Mouse (Mus musculus): ENCODE data around the gene Rexo4. TPM values are rescaled to one million over a fixed set of nuclear protein-coding genes. Genes with fewer than 3 reads are reported as not detected.

The Rexo4 gene
- polyA plus RNA-seq, 1 experiment: 56.2 TPM

DNA sequence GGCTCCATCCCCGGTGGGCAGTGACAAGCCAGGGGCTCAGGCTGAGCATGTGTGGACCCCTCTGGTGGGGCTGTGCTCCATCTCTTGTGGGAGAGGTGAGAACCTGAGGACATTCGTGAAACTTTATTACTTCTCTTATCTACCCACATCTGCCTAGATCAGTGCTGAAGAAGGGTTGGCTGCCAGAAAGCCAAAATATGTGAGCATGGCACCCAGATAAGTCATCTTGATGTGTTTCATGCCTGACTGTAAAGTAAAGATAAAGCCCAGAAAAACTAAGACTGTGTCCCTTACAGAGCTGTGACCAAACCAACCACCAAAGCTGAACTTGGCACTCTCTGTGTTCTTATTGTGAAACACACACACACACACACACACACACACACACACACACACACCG, 29.8 kb upstream of the Rexo4 start:
- Histone ChIP-seq H3K27ac (ENCODE audit: control insufficient read depth, insufficient read depth, low read length) (no peak overlapping the region), H3K27me3 (ENCODE audit: control insufficient read depth, insufficient read depth, low read length) (no peaks in the 10 kb centered on the region), H3K4me3 (ENCODE audit: control insufficient read depth, insufficient read depth, low read length) (no peak overlapping the region), H3K36me3 (ENCODE audit: control insufficient read depth, insufficient read depth, low read length) (no peaks in the 10 kb centered on the region), H3K4me1 (replicated peaks; ENCODE audit: control insufficient read depth, insufficient read depth, low read length) (no peaks in the 10 kb centered on the region)
- no peak for DNase-seq
- 64% methylated on average over 3 of the region's 3 CpGs for WGBS
- TF ChIP-seq CTCF (IDR thresholded peaks at IDR 0.05; ENCODE audit: borderline replicate concordance, control insufficient read depth, extremely low read depth, insufficient read depth, low read length, poor library complexity): no peak
- no peak for TF ChIP-seq POLR2A (IDR thresholded peaks at IDR 0.05; ENCODE audit: control insufficient read depth, extremely low read depth, insufficient read depth, low read length, poor library complexity)

DNA sequence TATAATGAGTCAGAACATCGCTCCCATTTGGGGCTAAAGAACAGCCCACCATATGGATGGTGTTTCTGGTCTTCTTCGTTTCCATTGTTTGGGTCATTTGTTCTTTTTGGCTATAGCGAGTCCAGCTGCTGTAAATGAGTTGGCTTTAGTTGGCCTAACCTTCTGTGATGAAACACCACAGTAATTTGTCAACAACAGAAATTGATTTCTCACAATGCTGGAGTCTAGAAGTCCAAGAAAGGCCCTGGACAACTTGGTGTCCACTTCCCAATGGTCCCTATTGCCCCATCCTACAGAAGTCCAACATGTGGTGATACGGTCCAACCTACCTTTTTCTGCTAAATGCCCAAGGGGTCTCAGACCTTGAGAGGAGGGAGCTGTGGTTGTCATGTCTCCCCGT, 20.5 kb upstream of the Rexo4 start:
- Histone ChIP-seq H3K27ac (ENCODE audit: control insufficient read depth, insufficient read depth, low read length) (no peak overlapping the region), H3K4me3 (ENCODE audit: control insufficient read depth, insufficient read depth, low read length) (no peak overlapping the region), H3K4me1 (replicated peaks; ENCODE audit: control insufficient read depth, insufficient read depth, low read length) (no peaks in the 10 kb centered on the region), H3K27me3 (ENCODE audit: control insufficient read depth, insufficient read depth, low read length) (no peaks in the 10 kb centered on the region), H3K36me3 (ENCODE audit: control insufficient read depth, insufficient read depth, low read length) (no peaks in the 10 kb centered on the region)
- no peak for DNase-seq
- WGBS: 88% methylated on average over 5 of the region's 5 CpGs
- TF ChIP-seq CTCF (IDR thresholded peaks at IDR 0.05; ENCODE audit: borderline replicate concordance, control insufficient read depth, extremely low read depth, insufficient read depth, low read length, poor library complexity) (no peak), POLR2A (IDR thresholded peaks at IDR 0.05; ENCODE audit: control insufficient read depth, extremely low read depth, insufficient read depth, low read length, poor library complexity) (no peak)

DNA sequence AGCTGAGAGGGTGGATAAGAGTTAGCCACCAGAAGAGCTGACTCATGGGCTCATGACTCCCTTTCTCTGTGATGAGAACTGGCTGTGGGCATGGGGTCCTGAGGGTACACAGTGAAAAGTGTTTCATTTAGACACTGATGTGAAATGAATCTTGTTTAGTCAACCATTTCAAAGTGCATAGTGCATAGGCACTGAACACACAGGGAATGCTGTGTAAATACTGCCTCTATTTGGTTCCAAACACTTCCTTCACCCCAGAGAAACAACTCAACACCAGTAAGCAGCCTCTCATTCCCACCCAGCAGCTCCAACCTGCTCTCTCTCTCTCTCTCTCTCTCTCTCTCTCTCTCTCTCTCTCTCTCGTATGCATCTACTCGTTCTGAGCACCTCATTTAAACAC, 20.0 kb upstream of the Rexo4 start:
- H3K27ac ChIP-seq (ENCODE audit: control insufficient read depth, insufficient read depth, low read length): no peak overlapping the region
- no peak for DNase-seq
- 73% methylated on average over 2 of the region's 2 CpGs for WGBS
- no peak overlapping the region for H3K4me3 ChIP-seq (ENCODE audit: control insufficient read depth, insufficient read depth, low read length)
- no peak for TF ChIP-seq CTCF (IDR thresholded peaks at IDR 0.05; ENCODE audit: borderline replicate concordance, control insufficient read depth, extremely low read depth, insufficient read depth, low read length, poor library complexity)
- TF ChIP-seq POLR2A (IDR thresholded peaks at IDR 0.05; ENCODE audit: control insufficient read depth, extremely low read depth, insufficient read depth, low read length, poor library complexity): no peak
- no peaks in the 10 kb centered on the region for H3K27me3 ChIP-seq (ENCODE audit: control insufficient read depth, insufficient read depth, low read length)
- no peaks in the 10 kb centered on the region for H3K4me1 ChIP-seq (replicated peaks; ENCODE audit: control insufficient read depth, insufficient read depth, low read length)
- H3K36me3 ChIP-seq (ENCODE audit: control insufficient read depth, insufficient read depth, low read length): no peaks in the 10 kb centered on the region

GRCm38 (mm10) chr2:26980361-26980760, 16.2 kb upstream of the Rexo4 start:
- WGBS: 68% methylated on average over 1 of the region's 1 CpGs
- DNase-seq: peak; percentile 27
- TF ChIP-seq CTCF (IDR thresholded peaks at IDR 0.05; ENCODE audit: borderline replicate concordance, control insufficient read depth, extremely low read depth, insufficient read depth, low read length, poor library complexity) (no peak), POLR2A (IDR thresholded peaks at IDR 0.05; ENCODE audit: control insufficient read depth, extremely low read depth, insufficient read depth, low read length, poor library complexity) (no peak)
- H3K4me3 ChIP-seq (ENCODE audit: control insufficient read depth, insufficient read depth, low read length): no peak overlapping the region
- no peaks in the 10 kb centered on the region for H3K27me3 ChIP-seq (ENCODE audit: control insufficient read depth, insufficient read depth, low read length)
- no peak overlapping the region for H3K27ac ChIP-seq (ENCODE audit: control insufficient read depth, insufficient read depth, low read length)
- H3K4me1 ChIP-seq (replicated peaks; ENCODE audit: control insufficient read depth, insufficient read depth, low read length): no peaks in the 10 kb centered on the region
- no peaks in the 10 kb centered on the region for H3K36me3 ChIP-seq (ENCODE audit: control insufficient read depth, insufficient read depth, low read length)

DNA sequence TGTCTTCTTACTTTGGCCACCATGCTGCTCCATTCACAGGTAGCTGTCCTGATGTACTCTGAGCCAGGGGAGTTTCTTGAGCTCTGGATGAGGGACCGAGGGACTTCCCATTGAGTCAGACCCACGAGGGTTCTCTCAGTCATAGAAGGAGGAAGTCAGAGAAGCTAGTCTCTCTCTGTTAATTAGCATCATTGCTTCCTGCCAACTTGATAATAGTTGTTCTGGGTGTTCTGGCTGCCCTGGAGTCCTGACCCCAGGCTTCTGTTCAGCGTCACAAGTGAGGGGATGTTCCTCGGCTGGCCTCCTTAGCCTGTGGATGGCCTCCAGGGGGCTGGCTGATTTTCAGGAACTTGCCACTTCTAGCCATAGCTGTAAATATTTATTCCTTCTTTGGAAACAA, 9.8 kb upstream of the Rexo4 start:
- WGBS: 15% methylated on average over 4 of the region's 4 CpGs
- no peaks in the 10 kb centered on the region for H3K36me3 ChIP-seq (ENCODE audit: control insufficient read depth, insufficient read depth, low read length)
- no peaks in the 10 kb centered on the region for H3K27me3 ChIP-seq (ENCODE audit: control insufficient read depth, insufficient read depth, low read length)
- H3K4me3 ChIP-seq (ENCODE audit: control insufficient read depth, insufficient read depth, low read length): no peak overlapping the region
- H3K4me1 ChIP-seq (replicated peaks; ENCODE audit: control insufficient read depth, insufficient read depth, low read length): peaks cover 20% of the 10 kb centered on the region
- H3K27ac ChIP-seq (ENCODE audit: control insufficient read depth, insufficient read depth, low read length): 0 out of 2 replicates have a peak overlapping the region, but pooled peaks have one; percentile 45
- no peak for DNase-seq
- TF ChIP-seq POLR2A (IDR thresholded peaks at IDR 0.05; ENCODE audit: control insufficient read depth, extremely low read depth, insufficient read depth, low read length, poor library complexity): no peak
- TF ChIP-seq CTCF (IDR thresholded peaks at IDR 0.05; ENCODE audit: borderline replicate concordance, control insufficient read depth, extremely low read depth, insufficient read depth, low read length, poor library complexity): no peak

DNA sequence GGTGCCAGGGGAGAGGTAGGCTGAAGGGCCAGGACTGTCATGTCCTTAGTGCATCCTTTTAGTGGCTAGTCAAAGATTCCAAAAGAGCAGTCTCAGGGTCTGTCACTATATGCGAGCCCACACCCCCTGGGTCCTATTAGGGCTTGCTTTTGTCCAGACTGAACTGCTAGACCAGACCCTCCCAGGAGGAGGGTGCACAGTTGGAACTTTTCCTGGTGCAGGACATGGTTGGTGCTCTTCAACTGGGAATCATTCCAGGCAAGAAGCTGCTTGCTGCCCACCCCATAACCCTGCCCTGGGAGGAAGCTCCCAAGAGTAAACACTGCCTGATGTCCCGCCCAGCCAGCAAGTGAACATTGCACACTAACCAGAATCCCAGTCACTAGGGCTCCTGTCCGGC, 8.9 kb upstream of the Rexo4 start, which contains the start of gene Adamts13:
Adamts13 (plus strand) TSS at position 301 of the 400 bp plus-strand sequence.
- 0 out of 2 replicates have a peak within 1 kb of the TSS, but pooled peaks have one; percentile 45 for H3K27ac ChIP-seq (ENCODE audit: control insufficient read depth, insufficient read depth, low read length)
- H3K27me3 ChIP-seq (ENCODE audit: control insufficient read depth, insufficient read depth, low read length): no peaks in the 10 kb centered on the region
- H3K36me3 ChIP-seq (ENCODE audit: control insufficient read depth, insufficient read depth, low read length): no peaks in the 10 kb centered on the region
- H3K4me3 ChIP-seq (ENCODE audit: control insufficient read depth, insufficient read depth, low read length): no peak within 1 kb of the TSS
- no peak for TF ChIP-seq POLR2A (IDR thresholded peaks at IDR 0.05; ENCODE audit: control insufficient read depth, extremely low read depth, insufficient read depth, low read length, poor library complexity)
- peaks cover 20% of the 10 kb centered on the region for H3K4me1 ChIP-seq (replicated peaks; ENCODE audit: control insufficient read depth, insufficient read depth, low read length)
- 86% methylated on average over 3 of the region's 3 CpGs for WGBS
- no peak for DNase-seq

DNA sequence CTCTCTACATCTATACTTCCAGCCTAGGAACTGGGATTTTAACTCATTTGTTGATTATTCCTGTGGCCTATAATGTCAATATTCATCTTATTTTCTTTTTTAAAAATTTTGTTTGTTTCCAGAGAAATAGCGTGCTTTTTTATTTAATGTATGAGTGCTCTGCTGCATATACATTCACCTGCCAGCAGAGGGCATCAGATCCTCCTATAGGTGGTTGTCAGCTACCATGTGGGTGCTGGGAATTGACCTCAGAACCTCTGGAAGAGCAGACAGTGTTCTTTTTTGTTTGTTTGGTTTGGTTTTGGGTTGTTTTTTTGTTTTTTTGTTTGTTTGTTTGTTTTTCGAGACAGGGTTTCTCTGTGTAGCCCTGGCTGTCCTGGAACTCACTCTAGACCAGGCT, 3.1 kb upstream of the Rexo4 start:
- no peak overlapping the region for H3K4me3 ChIP-seq (ENCODE audit: control insufficient read depth, insufficient read depth, low read length)
- H3K27me3 ChIP-seq (ENCODE audit: control insufficient read depth, insufficient read depth, low read length): no peaks in the 10 kb centered on the region
- no peak overlapping the region for H3K27ac ChIP-seq (ENCODE audit: control insufficient read depth, insufficient read depth, low read length)
- DNase-seq: no peak
- peaks cover 13% of the 10 kb centered on the region for H3K4me1 ChIP-seq (replicated peaks; ENCODE audit: control insufficient read depth, insufficient read depth, low read length)
- 88% methylated on average over 2 of the region's 2 CpGs for WGBS
- H3K36me3 ChIP-seq (ENCODE audit: control insufficient read depth, insufficient read depth, low read length): no peaks in the 10 kb centered on the region
- no peak for TF ChIP-seq POLR2A (IDR thresholded peaks at IDR 0.05; ENCODE audit: control insufficient read depth, extremely low read depth, insufficient read depth, low read length, poor library complexity)
- no peak for TF ChIP-seq CTCF (IDR thresholded peaks at IDR 0.05; ENCODE audit: borderline replicate concordance, control insufficient read depth, extremely low read depth, insufficient read depth, low read length, poor library complexity)

Measured in thymus, adult 2 months (tissue).